Comparison of ENCODE assay signal across 26 mouse cellular contexts in genomic region chr12:56613916-56614510, GRCm38 (mm10). TPM values are rescaled to one million over a fixed set of nuclear protein-coding genes. Genes with fewer than 3 reads are reported as not detected.
DNase-seq lines count a peak whose midpoint lies in the region; ATAC-seq and TF ChIP-seq lines count a peak whose summit lies in the region.
"Had no signal": no experiment of that assay in that cellular context is flagged by ENCODE, and none has a peak within 500 bp of the region (broad histone marks: within the 10 kb centered on the region; RNA-seq: fewer than 3 reads in every experiment).

No protein-coding gene starts in this region.

- no peaks in the 10 kb centered on the region for H3K9me3 ChIP-seq in forebrain, postnatal 0 days (ENCODE audit: low read length)
- H3K9me3 ChIP-seq in forebrain, embryonic 11.5 days (ENCODE audit: control insufficient read depth, low read length), result no peaks in the 10 kb centered on the region
- H3K9me3 ChIP-seq in intestine, embryonic 14.5 days (ENCODE audit: control insufficient read depth, low read length), result no peaks in the 10 kb centered on the region
- H3K9me3 ChIP-seq in intestine, embryonic 15.5 days, result no peaks in the 10 kb centered on the region
- H3K9me3 ChIP-seq in E14TG2a.4 (ENCODE audit: low read length), result no peaks in the 10 kb centered on the region
- H3K9me3 ChIP-seq: embryonic facial prominence, embryonic 12.5 days; lung, embryonic 15.5 days; midbrain, embryonic 12.5 days had no signal

- H3K4me1 ChIP-seq in forebrain, postnatal 0 days (ENCODE audit: insufficient read depth), result 0 out of 2 replicates have a peak, but pooled peaks cover 6% of the 10 kb centered on the region
- peaks cover 4% of the 10 kb centered on the region; the same call in 1 of the 2 replicates for H3K4me1 ChIP-seq in forebrain, embryonic 11.5 days (replicated peaks; ENCODE audit: control insufficient read depth, insufficient read depth, low read length)
- 0 out of 2 replicates have a peak, but pooled peaks cover 3% of the 10 kb centered on the region for H3K4me1 ChIP-seq in intestine, embryonic 14.5 days (replicated peaks; ENCODE audit: control insufficient read depth, insufficient read depth, low read length)
- H3K4me1 ChIP-seq in intestine, embryonic 15.5 days (replicated peaks), result peaks cover 16% of the 10 kb centered on the region
- H3K4me1 ChIP-seq in E14TG2a.4 (replicated peaks; ENCODE audit: low read depth, low read length), result peaks cover 34% of the 10 kb centered on the region

- no peak for TF ChIP-seq CTCF in forebrain, postnatal 0 days (IDR thresholded peaks at IDR 0.05; ENCODE audit: low read depth)
- no peak for TF ChIP-seq CTCF in E14TG2a.4 (conservative IDR thresholded peaks at IDR 0.05; ENCODE audit: low read length)

- H3K4me2 ChIP-seq in forebrain, postnatal 0 days (ENCODE audit: low read depth), result no peak overlapping the region
- H3K4me2 ChIP-seq in forebrain, embryonic 11.5 days (ENCODE audit: low read depth, low read length, severe bottlenecking), result no peak overlapping the region
- no peak overlapping the region for H3K4me2 ChIP-seq in intestine, embryonic 14.5 days (ENCODE audit: low read length)
- H3K4me2 ChIP-seq in intestine, embryonic 15.5 days (replicated peaks), result no peak overlapping the region

- H3K27me3 ChIP-seq in forebrain, postnatal 0 days (ENCODE audit: insufficient read depth, low read length), result peaks cover 79% of the 10 kb centered on the region
- H3K27me3 ChIP-seq in forebrain, embryonic 11.5 days (ENCODE audit: control insufficient read depth, insufficient read depth, low read length), result peaks cover 85% of the 10 kb centered on the region
- H3K27me3 ChIP-seq in intestine, embryonic 14.5 days (replicated peaks; ENCODE audit: control insufficient read depth, insufficient read depth, low read length), result peaks cover 91% of the 10 kb centered on the region
- H3K27me3 ChIP-seq in intestine, embryonic 15.5 days (replicated peaks), result peaks cover 81% of the 10 kb centered on the region
- H3K27me3 ChIP-seq in E14TG2a.4 (ENCODE audit: insufficient read depth, low read length), result peaks cover 70% of the 10 kb centered on the region
- H3K27me3 ChIP-seq: CH12.LX had no signal

- H3K27ac ChIP-seq in forebrain, postnatal 0 days (ENCODE audit: low read depth, low read length), result no peak overlapping the region
- no peak overlapping the region for H3K27ac ChIP-seq in forebrain, embryonic 11.5 days (ENCODE audit: low read depth, low read length)
- no peak overlapping the region for H3K27ac ChIP-seq in intestine, embryonic 14.5 days (ENCODE audit: low read depth)
- no peak overlapping the region for H3K27ac ChIP-seq in intestine, embryonic 15.5 days
- H3K27ac ChIP-seq: embryonic facial prominence, embryonic 12.5 days; liver, embryonic 14.5 days; lung, embryonic 15.5 days; midbrain, embryonic 12.5 days had no signal

- H3K4me3 ChIP-seq in forebrain, postnatal 0 days (ENCODE audit: low read depth, low read length), result no peak overlapping the region
- no peak overlapping the region for H3K4me3 ChIP-seq in forebrain, embryonic 11.5 days (ENCODE audit: low read depth, low read length)
- H3K4me3 ChIP-seq in intestine, embryonic 14.5 days (ENCODE audit: low read depth, low read length), result no peak overlapping the region
- H3K4me3 ChIP-seq in intestine, embryonic 15.5 days (replicated peaks), result no peak overlapping the region
- peak overlapping the region; percentile 37 for H3K4me3 ChIP-seq in E14TG2a.4 (replicated peaks; ENCODE audit: low read length)
- H3K4me3 ChIP-seq: erythroblast, embryonic 14.5 days had no signal

- no peaks in the 10 kb centered on the region for H3K36me3 ChIP-seq in forebrain, postnatal 0 days (ENCODE audit: insufficient read depth)
- H3K36me3 ChIP-seq in forebrain, embryonic 11.5 days (ENCODE audit: control insufficient read depth, insufficient read depth, low read length), result no peaks in the 10 kb centered on the region
- H3K36me3 ChIP-seq in intestine, embryonic 14.5 days (ENCODE audit: control insufficient read depth, insufficient read depth, low read length), result no peaks in the 10 kb centered on the region
- H3K36me3 ChIP-seq in intestine, embryonic 15.5 days, result no peaks in the 10 kb centered on the region
- no peaks in the 10 kb centered on the region for H3K36me3 ChIP-seq in E14TG2a.4 (ENCODE audit: insufficient read depth, low read length)
- H3K36me3 ChIP-seq: embryonic facial prominence, embryonic 12.5 days; lung, embryonic 15.5 days; midbrain, embryonic 12.5 days had no signal

- H3K9ac ChIP-seq in forebrain, postnatal 0 days, result no peak overlapping the region
- no peak overlapping the region for H3K9ac ChIP-seq in forebrain, embryonic 11.5 days (ENCODE audit: low read length)
- H3K9ac ChIP-seq in intestine, embryonic 14.5 days (ENCODE audit: low read length), result no peak overlapping the region
- no peak overlapping the region for H3K9ac ChIP-seq in intestine, embryonic 15.5 days
- H3K9ac ChIP-seq: embryonic facial prominence, embryonic 12.5 days; liver, embryonic 14.5 days; lung, embryonic 15.5 days; midbrain, embryonic 12.5 days had no signal

- WGBS in forebrain, postnatal 0 days, result 3% methylated on average over 14 of the region's 14 CpGs
- WGBS in forebrain, embryonic 11.5 days, result 2% methylated on average over 14 of the region's 14 CpGs
- 2% methylated on average over 14 of the region's 14 CpGs for WGBS in intestine, embryonic 14.5 days
- WGBS in intestine, embryonic 15.5 days, result 5% methylated on average over 14 of the region's 14 CpGs

- no peak for DNase-seq in forebrain, postnatal 0 days
- no peak for DNase-seq in forebrain, embryonic 11.5 days (ENCODE audit: low spot score)
- DNase-seq in intestine, embryonic 14.5 days (ENCODE audit: low spot score), result peak; percentile 57
- DNase-seq in embryo, embryonic 10.5 days (ENCODE audit: low spot score), result peak; percentile 53
- DNase-seq in kidney, postnatal 4 days, result no peak
- DNase-seq in layer of hippocampus, postnatal 14 days (ENCODE audit: low spot score in 2 of 2), result no peak
- DNase-seq: adrenal gland, postnatal 14 days; cerebellum, postnatal 25 days; gastrocnemius, postnatal 36 days; heart, postnatal 36 days; kidney, adult 9 months; lung, postnatal 4 days; thymus, postnatal 25 days had no signal

- ATAC-seq in forebrain, postnatal 0 days, result peak; percentile 32; the same call in 1 of the 2 replicates
- ATAC-seq in forebrain, embryonic 11.5 days (replicated peaks; ENCODE audit: low FRiP score), result no peak
- no peak for ATAC-seq in intestine, embryonic 14.5 days (replicated peaks; ENCODE audit: low FRiP score, low TSS enrichment, low read depth)
- no peak for ATAC-seq in intestine, embryonic 15.5 days
- ATAC-seq: forebrain, embryonic 16.5 days; inflammation-experienced regulatory T-cells, adult 6 months had no signal

RNA-seq across cellular contexts. Expression of gene Nkx2-9, which starts 0.9 kb away (rescaled TPM):
- not detected in 2 replicates for total RNA-seq in forebrain, postnatal 0 days (2014; rRNA removed)
- polyA plus RNA-seq in forebrain, postnatal 0 days (2015; fragmentation: Nextera tagmentation; extraction: Ambion mirVana), result not detected in 2 replicates
- 2.4 and 2.8 TPM in 2 replicates for polyA plus RNA-seq in forebrain, embryonic 11.5 days (2014; fragmentation: Nextera tagmentation; extraction: Ambion mirVana)
- not detected in 2 replicates for polyA plus RNA-seq in intestine, embryonic 14.5 days (2014; fragmentation: Nextera tagmentation; extraction: Ambion mirVana)
- not detected in 2 replicates for polyA plus RNA-seq in intestine, embryonic 15.5 days (2015; fragmentation: Nextera tagmentation; extraction: Ambion mirVana)
- total RNA-seq in layer of hippocampus, postnatal 14 days (2021), result not detected
- total RNA-seq: CH12.LX; gastrocnemius, postnatal 36 days; layer of hippocampus, postnatal 10 days; left cerebral cortex, postnatal 10 days had no signal
- polyA plus RNA-seq: embryonic facial prominence, embryonic 12.5 days; erythroblast, embryonic 14.5 days; forebrain, embryonic 16.5 days; inflammation-experienced regulatory T-cells, adult 6 months; large intestine, adult 2 months; liver, embryonic 14.5 days; lung, embryonic 15.5 days had no signal

Comparison
In these comparisons a context has a peak if more than half of its experiments do, and no peak if none do; other contexts are left out.
1. DNase-seq: peak in intestine, embryonic 14.5 days (single experiment) and embryo, embryonic 10.5 days (single experiment); none in forebrain, postnatal 0 days (single experiment), forebrain, embryonic 11.5 days (single experiment), kidney, postnatal 4 days (0 of 2) and layer of hippocampus, postnatal 14 days (0 of 2).